Mouse (Mus musculus) embryonic facial prominence, embryonic 15.5 days (tissue): ENCODE results near the gene Gm49711. TPM values are rescaled to one million over a fixed set of nuclear protein-coding genes. Genes with fewer than 3 reads are reported as not detected.
A peak's percentile ranks its signal among the peaks of the same experiment; 100 is the strongest.
"Not testable (repeated sequence)": the region's sequence is repeated elsewhere in the genome, so short reads cannot be mapped to it uniquely, and the experiment has no call there.

Source experiments
- ATAC-seq: fragments of 200-750 bp; cut with Nextera tagmentation; 2 replicates; pipeline ENCODE4 v1.8.0; 2017; ENCODE audit warnings: low read depth, moderate TSS enrichment; ENCODE audit not compliant: insufficient number of reproducible peaks, low FRiP score, low TSS enrichment
- H3K27ac ChIP-seq: fragments of 300-500 bp; sonication (generic); replicated peaks from 2 replicates; pipeline ENCODE4 v1.5.1; 2015; ENCODE audit warnings: mild to moderate bottlenecking, inconsistent platforms
- H3K27me3 ChIP-seq: fragments of 300-500 bp; sonication (generic); 2 replicates; pipeline ENCODE4 v1.6.1; 2015; ENCODE audit warnings: inconsistent platforms
- H3K36me3 ChIP-seq: fragments of 300-500 bp; sonication (generic); 2 replicates; pipeline ENCODE4 v1.6.1; 2015; ENCODE audit warnings: mild to moderate bottlenecking, inconsistent platforms
- H3K4me1 ChIP-seq: fragments of 300-500 bp; sonication (generic); 2 replicates; pipeline ENCODE4 v1.6.1; 2015; ENCODE audit warnings: inconsistent platforms
- H3K4me2 ChIP-seq: fragments of 300-500 bp; sonication (generic); replicated peaks from 2 replicates; pipeline ENCODE4 v1.6.1; 2015; ENCODE audit warnings: mild to moderate bottlenecking, inconsistent platforms
- H3K4me3 ChIP-seq: fragments of 300-500 bp; sonication (generic); replicated peaks from 2 replicates; pipeline ENCODE4 v1.5.1; 2015; ENCODE audit warnings: mild to moderate bottlenecking, inconsistent platforms
- H3K9ac ChIP-seq: fragments of 300-500 bp; sonication (generic); 2 replicates; pipeline ENCODE4 v1.6.1; 2015; ENCODE audit warnings: inconsistent platforms
- H3K9me3 ChIP-seq: fragments of 300-500 bp; sonication (generic); replicated peaks from 2 replicates; pipeline ENCODE4 v1.6.1; 2016; ENCODE audit warnings: inconsistent platforms
- WGBS: fragments of 180-500 bp; shearing (Covaris S2); methylation state at CpG from one replicate; pipeline ENCODE4 v1.1.7; 2015; 5-methylcytosine and 5-hydroxymethylcytosine counted together
- polyA plus RNA-seq: library from polyadenylated mRNA; unstranded; fragments of >200 nt; fragmentation: Nextera tagmentation; extraction: Ambion mirVana; gene quantifications from 2 replicates; pipeline ENCODE4 v1.2.1, GENCODE M21; 2015

Gene Gm49711
- polyA plus RNA-seq, 1 experiment from 2014 or later, result 0.15 TPM

GRCm38 (mm10) chr16:92183477-92183876 is 125.4 kb downstream of the Gm49711 start:
- H3K9ac ChIP-seq, result no peak overlapping the region
- no peaks in the 10 kb centered on the region for H3K27me3 ChIP-seq
- no peaks in the 10 kb centered on the region for H3K36me3 ChIP-seq
- 57% methylated on average over 4 of the region's 4 CpGs for WGBS
- H3K9me3 ChIP-seq, result no peaks in the 10 kb centered on the region
- no peak overlapping the region for H3K4me2 ChIP-seq
- no peak for ATAC-seq
- no peak overlapping the region for H3K27ac ChIP-seq
- no peaks in the 10 kb centered on the region for H3K4me1 ChIP-seq
- no peak overlapping the region for H3K4me3 ChIP-seq

DNA sequence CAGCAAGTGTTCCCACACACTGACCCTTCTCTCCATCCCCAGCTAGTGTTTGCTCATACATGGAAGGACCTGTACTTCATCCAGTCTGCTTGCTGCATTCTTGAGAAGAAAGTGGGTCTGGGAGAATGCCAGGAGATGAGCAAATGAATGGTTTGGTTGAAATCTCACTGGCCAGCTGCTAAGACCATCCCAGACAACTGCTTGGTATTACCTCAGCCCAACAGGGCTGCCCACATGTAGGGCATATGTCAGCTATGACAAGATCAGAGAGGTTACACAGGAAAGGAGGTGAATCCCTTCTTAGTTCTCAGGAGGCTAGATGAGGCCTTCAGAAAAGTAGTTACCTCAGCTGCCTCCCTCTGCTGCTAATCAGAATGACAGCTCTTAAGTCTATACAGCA is 132.5 kb downstream of the Gm49711 start:
- no peaks in the 10 kb centered on the region for H3K9me3 ChIP-seq
- no peak for ATAC-seq
- H3K4me2 ChIP-seq, result no peak overlapping the region
- no peaks in the 10 kb centered on the region for H3K27me3 ChIP-seq
- H3K4me3 ChIP-seq, result no peak overlapping the region
- no peak overlapping the region for H3K9ac ChIP-seq
- no peak overlapping the region for H3K27ac ChIP-seq
- H3K36me3 ChIP-seq, result no peaks in the 10 kb centered on the region
- H3K4me1 ChIP-seq, result no peaks in the 10 kb centered on the region

DNA sequence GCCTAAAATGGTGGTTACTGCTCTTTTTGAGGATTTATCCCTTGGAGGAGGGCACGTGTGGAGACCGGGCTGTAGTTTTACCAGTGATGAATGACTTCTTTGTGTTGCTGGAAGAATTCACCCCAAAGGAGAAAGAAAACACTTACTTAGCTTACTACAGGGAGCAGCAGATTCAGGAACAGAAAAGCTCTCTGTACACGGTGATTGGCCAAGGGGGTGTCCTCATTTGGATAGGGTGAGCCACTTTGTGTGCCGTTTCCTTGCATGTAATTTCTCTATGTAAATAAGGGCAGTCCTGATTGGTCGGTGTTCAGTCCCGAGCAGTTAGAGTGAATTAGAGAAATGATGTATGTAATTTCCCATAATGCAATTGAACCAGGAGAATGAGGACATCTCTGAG is 137.0 kb downstream of the Gm49711 start:
- WGBS, result 61% methylated on average over 6 of the region's 6 CpGs
- H3K36me3 ChIP-seq, result no peaks in the 10 kb centered on the region

DNA sequence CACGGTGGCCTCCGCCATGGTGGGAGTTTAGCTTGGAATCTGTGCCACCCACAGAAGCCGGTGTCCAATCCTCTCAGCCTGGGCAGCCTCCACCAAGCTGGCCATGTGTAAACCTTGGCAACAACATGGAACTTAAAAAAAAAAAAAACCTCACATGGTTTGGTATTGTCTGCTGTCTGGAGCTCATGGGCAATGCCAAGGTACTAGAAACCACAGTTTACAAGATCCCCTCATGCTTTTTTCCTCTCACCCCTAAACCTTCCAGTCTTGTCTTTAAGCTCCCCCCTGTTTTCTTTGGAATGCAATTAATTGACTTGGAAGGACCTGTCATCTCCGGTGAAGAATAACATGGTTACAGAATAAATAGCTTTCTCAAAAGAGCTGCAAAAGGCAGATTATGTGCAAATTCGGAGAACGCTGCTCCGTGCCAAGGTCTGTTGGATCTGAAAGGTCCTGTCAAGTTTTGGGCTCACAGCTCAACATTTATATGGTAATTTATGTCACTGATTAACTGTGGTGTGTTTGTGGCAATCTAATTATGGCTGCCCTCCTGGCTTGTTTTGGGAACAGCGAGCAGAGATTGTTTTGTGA is 138.7 kb downstream of the Gm49711 start:
- 68% methylated on average over 8 of the region's 8 CpGs for WGBS
- no peaks in the 10 kb centered on the region for H3K4me1 ChIP-seq
- no peaks in the 10 kb centered on the region for H3K27me3 ChIP-seq
- no peak for ATAC-seq
- H3K4me3 ChIP-seq, result no peak overlapping the region
- H3K27ac ChIP-seq, result no peak overlapping the region
- H3K9ac ChIP-seq, result no peak overlapping the region
- no peak overlapping the region for H3K4me2 ChIP-seq
- H3K9me3 ChIP-seq, result no peaks in the 10 kb centered on the region
- H3K36me3 ChIP-seq, result no peaks in the 10 kb centered on the region

More for the DNA sequence above, 137.0 kb downstream of the Gm49711 start:
- H3K9ac ChIP-seq, result no peak overlapping the region
- H3K27me3 ChIP-seq, result no peaks in the 10 kb centered on the region
- H3K4me1 ChIP-seq, result no peaks in the 10 kb centered on the region
- no peak overlapping the region for H3K4me3 ChIP-seq
- no peaks in the 10 kb centered on the region for H3K9me3 ChIP-seq
- no peak overlapping the region for H3K4me2 ChIP-seq
- no peak for ATAC-seq
- H3K27ac ChIP-seq, result no peak overlapping the region

- Histone ChIP-seq H3K36me3 (no peaks in the 10 kb centered on the region), H3K27me3 (no peaks in the 10 kb centered on the region), H3K9me3 (no peaks in the 10 kb centered on the region), H3K4me3 (no peak overlapping the region), H3K9ac (no peak overlapping the region), H3K4me1 (no peaks in the 10 kb centered on the region), H3K27ac (no peak overlapping the region), H3K4me2 (no peak overlapping the region)
- no peak for ATAC-seq
- WGBS, result 60% methylated on average over 7 of the region's 7 CpGs
Observed at GRCm38 (mm10) chr16:92200615-92201014, 142.5 kb downstream of the Gm49711 start.

GRCm38 (mm10) chr16:92203599-92203998 is 145.5 kb downstream of the Gm49711 start:
- H3K9ac ChIP-seq, result no peak overlapping the region
- H3K4me3 ChIP-seq, result no peak overlapping the region
- H3K27ac ChIP-seq, result no peak overlapping the region
- H3K4me1 ChIP-seq, result peaks cover 14% of the 10 kb centered on the region
- no peaks in the 10 kb centered on the region for H3K9me3 ChIP-seq
- no peaks in the 10 kb centered on the region for H3K27me3 ChIP-seq
- WGBS, result 79% methylated on average over 8 of the region's 8 CpGs
- no peaks in the 10 kb centered on the region for H3K36me3 ChIP-seq
- H3K4me2 ChIP-seq, result no peak overlapping the region
- ATAC-seq, result no peak

DNA sequence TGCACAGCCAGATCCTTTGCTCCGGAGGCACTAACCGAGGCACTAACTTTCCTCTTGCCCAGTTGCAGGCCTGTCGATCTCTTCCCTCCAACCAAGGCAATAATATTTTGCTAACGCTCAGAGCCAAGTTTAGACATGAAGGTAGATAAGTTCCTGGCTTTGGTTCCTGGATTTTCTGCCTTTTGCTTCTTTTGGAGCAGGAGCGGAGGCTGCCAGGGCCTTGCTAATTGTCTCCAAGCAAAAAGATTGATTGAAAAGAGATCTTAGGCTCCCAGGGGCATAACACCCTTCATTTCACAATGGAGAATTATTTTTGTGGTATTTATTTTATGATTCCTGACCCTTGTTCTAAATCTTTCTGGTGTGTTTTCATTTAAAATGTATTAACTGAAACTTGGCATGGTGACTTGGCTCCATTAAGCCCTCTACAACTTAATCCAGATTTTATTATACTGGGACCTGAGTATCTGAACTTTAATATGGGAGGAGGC is 151.2 kb downstream of the Gm49711 start:
- no peaks in the 10 kb centered on the region for H3K9me3 ChIP-seq
- no peak overlapping the region for H3K4me2 ChIP-seq
- H3K9ac ChIP-seq, result no peak overlapping the region
- ATAC-seq, result peak; percentile 47; the same call in 1 of the 2 replicates
- no peaks in the 10 kb centered on the region for H3K27me3 ChIP-seq
- 0 out of 2 replicates have a peak overlapping the region, but pooled peaks have one; percentile 58 for H3K27ac ChIP-seq
- no peaks in the 10 kb centered on the region for H3K36me3 ChIP-seq
- H3K4me3 ChIP-seq, result no peak overlapping the region
- WGBS, result 34% methylated on average over 5 of the region's 5 CpGs
- peaks cover 25% of the 10 kb centered on the region for H3K4me1 ChIP-seq

- 85% methylated on average over 5 of the region's 5 CpGs for WGBS
- not testable (repeated sequence) for H3K4me3 ChIP-seq, H3K9ac ChIP-seq, H3K36me3 ChIP-seq, H3K4me2 ChIP-seq, H3K27me3 ChIP-seq, H3K27ac ChIP-seq, H3K9me3 ChIP-seq, ATAC-seq
- peaks cover 28% of the 10 kb centered on the region for H3K4me1 ChIP-seq
Observed at GRCm38 (mm10) chr16:92210316-92210715, 152.2 kb downstream of the Gm49711 start.

DNA sequence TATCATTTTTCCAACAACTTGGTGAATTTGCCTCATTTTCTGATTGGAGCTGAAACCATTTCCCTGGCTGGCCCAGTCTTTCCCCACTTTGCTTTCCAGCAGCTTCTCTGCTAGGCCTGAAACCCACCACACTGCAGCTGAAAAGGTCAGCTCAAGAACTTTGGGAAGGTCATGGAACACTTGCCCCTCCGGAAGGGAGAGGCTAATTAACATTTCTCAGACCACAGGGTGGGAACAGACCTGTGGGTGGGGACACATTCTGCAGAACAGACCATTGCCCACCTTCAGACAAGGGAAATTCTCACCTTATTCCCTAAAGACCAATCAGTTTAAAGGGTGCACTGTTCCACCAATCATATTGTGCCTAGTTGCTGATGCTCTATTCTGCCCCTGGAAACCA is 155.8 kb downstream of the Gm49711 start:
- not testable (repeated sequence) for ATAC-seq, H3K27me3 ChIP-seq, H3K9me3 ChIP-seq, H3K27ac ChIP-seq, H3K36me3 ChIP-seq, H3K4me2 ChIP-seq, H3K4me3 ChIP-seq, H3K9ac ChIP-seq
- peaks cover 21% of the 10 kb centered on the region for H3K4me1 ChIP-seq
- 67% methylated on average over 1 of the region's 1 CpGs for WGBS

GRCm38 (mm10) chr16:92215599-92216390 is 157.7 kb downstream of the Gm49711 start:
- WGBS, result 33% methylated on average over 8 of the region's 8 CpGs

GRCm38 (mm10) chr16:92220754-92221153 is 162.6 kb downstream of the Gm49711 start:
- no peaks in the 10 kb centered on the region for H3K9me3 ChIP-seq
- 89% methylated on average over 11 of the region's 11 CpGs for WGBS
- H3K27ac ChIP-seq, result no peak overlapping the region
- peaks cover 7% of the 10 kb centered on the region for H3K4me1 ChIP-seq
- no peak for ATAC-seq
- H3K4me3 ChIP-seq, result no peak overlapping the region
- H3K27me3 ChIP-seq, result no peaks in the 10 kb centered on the region
- no peak overlapping the region for H3K9ac ChIP-seq
- no peaks in the 10 kb centered on the region for H3K36me3 ChIP-seq
- no peak overlapping the region for H3K4me2 ChIP-seq

More at GRCm38 (mm10) chr16:92215599-92216390, 157.7 kb downstream of the Gm49711 start:
- no peak overlapping the region for H3K4me2 ChIP-seq
- no peaks in the 10 kb centered on the region for H3K9me3 ChIP-seq
- no peaks in the 10 kb centered on the region for H3K27me3 ChIP-seq
- peaks cover 14% of the 10 kb centered on the region for H3K4me1 ChIP-seq
- no peak for ATAC-seq
- no peak overlapping the region for H3K4me3 ChIP-seq
- H3K27ac ChIP-seq, result no peak overlapping the region
- H3K9ac ChIP-seq, result no peak overlapping the region
- H3K36me3 ChIP-seq, result no peaks in the 10 kb centered on the region
